Mouse (Mus musculus) intestine, postnatal 0 days (tissue): Measurements from ENCODE around the gene Shisa4. TPM values are rescaled to one million over a fixed set of nuclear protein-coding genes. Genes with fewer than 3 reads are reported as not detected.

ENCODE experiments used
- ATAC-seq: fragments of 200-750 bp; cut with Nextera tagmentation; 2 replicates; pipeline ENCODE4 v1.8.0; 2017; ENCODE audit warnings: mild to moderate bottlenecking, moderate TSS enrichment, moderate library complexity
- H3K27ac ChIP-seq: fragments of 300-500 bp; sonication (generic); 2 replicates; pipeline ENCODE4 v1.5.1; 2014; ENCODE audit warnings: mild to moderate bottlenecking, low read depth, low read length, moderate library complexity
- H3K27me3 ChIP-seq: fragments of 300-500 bp; sonication (generic); replicated peaks from 2 replicates; pipeline ENCODE4 v1.6.1; 2014; ENCODE audit warnings: low read length, mixed read lengths; ENCODE audit not compliant: control insufficient read depth, insufficient read depth
- H3K36me3 ChIP-seq: fragments of 300-500 bp; sonication (generic); 2 replicates; pipeline ENCODE4 v1.6.1; 2014; ENCODE audit warnings: mild to moderate bottlenecking, moderate library complexity; ENCODE audit not compliant: control insufficient read depth, insufficient read depth
- H3K4me1 ChIP-seq: fragments of 300-500 bp; sonication (generic); replicated peaks from 2 replicates; pipeline ENCODE4 v1.6.1; 2014; ENCODE audit warnings: antibody characterized with exemption, low read length, mixed read lengths; ENCODE audit not compliant: control insufficient read depth, insufficient read depth
- H3K4me2 ChIP-seq: fragments of 300-500 bp; sonication (generic); replicated peaks from 2 replicates; pipeline ENCODE4 v1.6.1; 2014; ENCODE audit warnings: low read depth, mild to moderate bottlenecking, moderate library complexity
- H3K4me3 ChIP-seq: fragments of 300-500 bp; sonication (generic); 2 replicates; pipeline ENCODE4 v1.5.1; 2014; ENCODE audit warnings: low read depth, low read length
- H3K9ac ChIP-seq: fragments of 300-500 bp; sonication (generic); 2 replicates; pipeline ENCODE4 v1.6.1; 2014; ENCODE audit warnings: mild to moderate bottlenecking, low read depth, low read length
- H3K9me3 ChIP-seq: fragments of 300-500 bp; sonication (generic); 2 replicates; pipeline ENCODE4 v1.6.1; 2016; ENCODE audit warnings: mixed run types; ENCODE audit not compliant: control insufficient read depth
- CTCF ChIP-seq: sonication (generic); IDR thresholded peaks from 2 replicates; pipeline ENCODE4 v1.5.1; 2016; ENCODE audit warnings: low read depth, mild to moderate bottlenecking, control low read depth, antibody characterized with exemption, moderate library complexity
- WGBS: fragments of 180-500 bp; shearing (Covaris S2); extraction: QIAGEN DNeasy Blood & Tissue Kit; methylation state at CpG from one replicate; pipeline ENCODE4 v1.1.7; 2014; 5-methylcytosine and 5-hydroxymethylcytosine counted together
- polyA plus RNA-seq: library from polyadenylated mRNA; unstranded; fragments of >200 nt; fragmentation: Nextera tagmentation; extraction: Ambion mirVana; gene quantifications from 2 replicates; pipeline ENCODE4 v1.2.1, GENCODE M21; 2015

The Shisa4 gene
- polyA plus RNA-seq, 1 experiment from 2014 or later = 12.4 TPM

- TF ChIP-seq CTCF = peak; percentile 97
- Histone ChIP-seq H3K9ac (peak overlapping the region; percentile 26; the same call in 1 of the 2 replicates), H3K27ac (no peak overlapping the region), H3K36me3 (no peaks in the 10 kb centered on the region), H3K4me2 (peak overlapping the region; percentile 90), H3K9me3 (no peaks in the 10 kb centered on the region), H3K4me1 (0 out of 2 replicates have a peak, but pooled peaks cover 4% of the 10 kb centered on the region), H3K27me3 (no peaks in the 10 kb centered on the region), H3K4me3 (peak overlapping the region; percentile 43)
- peak; percentile 69 for ATAC-seq
- WGBS = 2% methylated on average over 20 of the region's 20 CpGs
Measured at GRCm38 (mm10) chr1:135368245-135368644, 6.8 kb downstream of the Shisa4 start.

GRCm38 (mm10) chr1:135367595-135367994 lies 7.4 kb downstream of the Shisa4 start:
- H3K27me3 ChIP-seq = no peaks in the 10 kb centered on the region
- ATAC-seq = no peak
- H3K4me2 ChIP-seq = no peak overlapping the region
- no peak overlapping the region for H3K4me3 ChIP-seq
- H3K4me1 ChIP-seq = 0 out of 2 replicates have a peak, but pooled peaks cover 4% of the 10 kb centered on the region
- TF ChIP-seq CTCF = no peak
- 65% methylated on average over 8 of the region's 8 CpGs for WGBS
- H3K36me3 ChIP-seq = no peaks in the 10 kb centered on the region
- H3K27ac ChIP-seq = no peak overlapping the region
- no peaks in the 10 kb centered on the region for H3K9me3 ChIP-seq
- no peak overlapping the region for H3K9ac ChIP-seq

- no peak overlapping the region for H3K4me2 ChIP-seq
- ATAC-seq = no peak
- no peak; the same call in 1 of the 2 replicates for TF ChIP-seq CTCF
- no peaks in the 10 kb centered on the region for H3K9me3 ChIP-seq
- no peak overlapping the region for H3K4me3 ChIP-seq
- H3K9ac ChIP-seq = no peak overlapping the region
- no peak overlapping the region for H3K27ac ChIP-seq
- 0 out of 2 replicates have a peak, but pooled peaks cover under 1% of the 10 kb centered on the region for H3K36me3 ChIP-seq
- H3K4me1 ChIP-seq = 0 out of 2 replicates have a peak, but pooled peaks cover 4% of the 10 kb centered on the region
- 75% methylated on average over 7 of the region's 7 CpGs for WGBS
- H3K27me3 ChIP-seq = no peaks in the 10 kb centered on the region
Measured at GRCm38 (mm10) chr1:135367005-135367404, 8.0 kb downstream of the Shisa4 start.

- Histone ChIP-seq H3K4me2 (no peak overlapping the region), H3K4me1 (0 out of 2 replicates have a peak, but pooled peaks cover 4% of the 10 kb centered on the region), H3K4me3 (no peak overlapping the region), H3K36me3 (0 out of 2 replicates have a peak, but pooled peaks cover 5% of the 10 kb centered on the region), H3K27ac (no peak overlapping the region), H3K27me3 (no peaks in the 10 kb centered on the region), H3K9ac (no peak overlapping the region), H3K9me3 (no peaks in the 10 kb centered on the region)
- no peak for TF ChIP-seq CTCF
- no peak for ATAC-seq
Measured at GRCm38 (mm10) chr1:135366380-135366779, 8.7 kb downstream of the Shisa4 start.

GRCm38 (mm10) chr1:135363446-135363845 lies 11.6 kb downstream of the Shisa4 start:
- H3K9me3 ChIP-seq = no peaks in the 10 kb centered on the region
- no peaks in the 10 kb centered on the region for H3K27me3 ChIP-seq
- no peak for TF ChIP-seq CTCF
- 80% methylated on average over 8 of the region's 8 CpGs for WGBS
- no peak for ATAC-seq
- 0 out of 2 replicates have a peak, but pooled peaks cover 5% of the 10 kb centered on the region for H3K36me3 ChIP-seq
- H3K4me2 ChIP-seq = no peak overlapping the region
- H3K9ac ChIP-seq = no peak overlapping the region
- no peak overlapping the region for H3K4me3 ChIP-seq
- H3K27ac ChIP-seq = no peak overlapping the region
- H3K4me1 ChIP-seq = peaks cover 3% of the 10 kb centered on the region; the same call in 1 of the 2 replicates

GRCm38 (mm10) chr1:135362115-135362514 lies 12.9 kb downstream of the Shisa4 start:
- TF ChIP-seq CTCF = peak; percentile 34; the same call in 1 of the 2 replicates
- Histone ChIP-seq H3K36me3 (0 out of 2 replicates have a peak, but pooled peaks cover 5% of the 10 kb centered on the region), H3K27ac (no peak overlapping the region), H3K27me3 (no peaks in the 10 kb centered on the region), H3K4me3 (no peak overlapping the region), H3K4me1 (peaks cover 3% of the 10 kb centered on the region; the same call in 1 of the 2 replicates), H3K9ac (no peak overlapping the region), H3K9me3 (no peaks in the 10 kb centered on the region), H3K4me2 (no peak overlapping the region)
- ATAC-seq = no peak
